Mouse (Mus musculus) CH12.LX (cell line): ENCODE data around the gene Cyp4f14. TPM values are rescaled to one million over a fixed set of nuclear protein-coding genes. Genes with fewer than 3 reads are reported as not detected.

Experiments
- polyA plus RNA-seq: library from polyadenylated mRNA; unstranded; fragments of >175 nt; gene quantifications from 2 replicates; pipeline ENCODE4 v1.2.1, GENCODE M21; 2012; ENCODE audit warnings: low read depth; ENCODE audit not compliant: insufficient read length
- total RNA-seq, 2 experiments: library from RNA; depleted of rRNA; stranded (reverse); fragments of 300-350 nt in 1 of 2; fragments of >200 nt in 1 of 2; gene quantifications; 2 replicates each; pipeline ENCODE4 v1.2.3; 2012 to 2014

The Cyp4f14 gene
- total and polyA plus RNA-seq, 3 experiments: not detected

Other genes with a start within 250 kb of the Cyp4f14 start
- not detected in 2 replicates for gene Cyp4f15, start 231.7 kb downstream of the Cyp4f14 start, total RNA-seq (2012; rRNA removed)
- not detected in 2 replicates for gene Cyp4f15, start 231.7 kb downstream of the Cyp4f14 start, total RNA-seq (2014; rRNA removed)
- not detected in 2 replicates for gene Cyp4f15, start 231.7 kb downstream of the Cyp4f14 start, polyA plus RNA-seq
- 9.8 and 11.3 TPM in 2 replicates for gene Zfp871, start 129.1 kb downstream of the Cyp4f14 start, total RNA-seq (2012; rRNA removed)
- gene Zfp871, start 129.1 kb downstream of the Cyp4f14 start, total RNA-seq (2014; rRNA removed): 9.0 and 9.3 TPM in 2 replicates
- 10.6 and 13.4 TPM in 2 replicates for gene Zfp871, start 129.1 kb downstream of the Cyp4f14 start, polyA plus RNA-seq
- 1.1 and 1.7 TPM in 2 replicates for gene Zfp811, start 107.4 kb downstream of the Cyp4f14 start, total RNA-seq (2012; rRNA removed)
- gene Zfp811, start 107.4 kb downstream of the Cyp4f14 start, total RNA-seq (2014; rRNA removed): 5.0 and 6.6 TPM in 2 replicates
- gene Zfp811, start 107.4 kb downstream of the Cyp4f14 start, polyA plus RNA-seq: 3.4 and 4.1 TPM in 2 replicates
- 4.7 and 6.2 TPM in 2 replicates for gene Zfp799, start 87.1 kb downstream of the Cyp4f14 start, total RNA-seq (2012; rRNA removed)
- 6.5 and 9.0 TPM in 2 replicates for gene Zfp799, start 87.1 kb downstream of the Cyp4f14 start, total RNA-seq (2014; rRNA removed)
- gene Zfp799, start 87.1 kb downstream of the Cyp4f14 start, polyA plus RNA-seq: 9.4 and 9.5 TPM in 2 replicates
- gene Zfp870, start 25.7 kb downstream of the Cyp4f14 start, total RNA-seq (2012; rRNA removed): 3.4 and 3.5 TPM in 2 replicates
- gene Zfp870, start 25.7 kb downstream of the Cyp4f14 start, total RNA-seq (2014; rRNA removed): 5.8 and 6.4 TPM in 2 replicates
- 8.6 and 10.4 TPM in 2 replicates for gene Zfp870, start 25.7 kb downstream of the Cyp4f14 start, polyA plus RNA-seq
- 13.1 and 18.6 TPM in 2 replicates for gene Cyp4f13, start 30.1 kb upstream of the Cyp4f14 start, total RNA-seq (2012; rRNA removed)
- 9.7 and 11.9 TPM in 2 replicates for gene Cyp4f13, start 30.1 kb upstream of the Cyp4f14 start, total RNA-seq (2014; rRNA removed)
- 12.2 and 18.5 TPM in 2 replicates for gene Cyp4f13, start 30.1 kb upstream of the Cyp4f14 start, polyA plus RNA-seq
- 9.7 and 12.9 TPM in 2 replicates for gene Zfp472, start 48.5 kb upstream of the Cyp4f14 start, total RNA-seq (2012; rRNA removed)
- gene Zfp472, start 48.5 kb upstream of the Cyp4f14 start, total RNA-seq (2014; rRNA removed): 27.8 and 31.5 TPM in 2 replicates
- gene Zfp472, start 48.5 kb upstream of the Cyp4f14 start, polyA plus RNA-seq: 12.4 and 13.6 TPM in 2 replicates
- 4.2 and 4.5 TPM in 2 replicates for gene Zfp952, start 75.8 kb upstream of the Cyp4f14 start, total RNA-seq (2012; rRNA removed)
- gene Zfp952, start 75.8 kb upstream of the Cyp4f14 start, total RNA-seq (2014; rRNA removed): 5.7 TPM in 2 replicates
- 4.3 and 5.5 TPM in 2 replicates for gene Zfp952, start 75.8 kb upstream of the Cyp4f14 start, polyA plus RNA-seq
- 3.1 and 3.2 TPM in 2 replicates for gene Zfp763, start 116.1 kb upstream of the Cyp4f14 start, total RNA-seq (2012; rRNA removed)
- gene Zfp763, start 116.1 kb upstream of the Cyp4f14 start, total RNA-seq (2014; rRNA removed): 5.7 and 6.0 TPM in 2 replicates
- 2.9 and 3.7 TPM in 2 replicates for gene Zfp763, start 116.1 kb upstream of the Cyp4f14 start, polyA plus RNA-seq
- gene 4921501E09Rik, start 150.7 kb upstream of the Cyp4f14 start, total RNA-seq (2012; rRNA removed): not detected in 2 replicates
- not detected in 2 replicates for gene 4921501E09Rik, start 150.7 kb upstream of the Cyp4f14 start, total RNA-seq (2014; rRNA removed)
- gene 4921501E09Rik, start 150.7 kb upstream of the Cyp4f14 start, polyA plus RNA-seq: not detected in 2 replicates
- 3.5 and 4.1 TPM in 2 replicates for gene Zfp563, start 172.0 kb upstream of the Cyp4f14 start, total RNA-seq (2012; rRNA removed)
- 4.1 and 4.5 TPM in 2 replicates for gene Zfp563, start 172.0 kb upstream of the Cyp4f14 start, total RNA-seq (2014; rRNA removed)
- gene Zfp563, start 172.0 kb upstream of the Cyp4f14 start, polyA plus RNA-seq: 1.9 and 3.7 TPM in 2 replicates
- gene Morc2b, start 222.3 kb upstream of the Cyp4f14 start, total RNA-seq (2012; rRNA removed): not detected in 2 replicates
- gene Morc2b, start 222.3 kb upstream of the Cyp4f14 start, total RNA-seq (2014; rRNA removed): not detected in 2 replicates
- not detected in 2 replicates for gene Morc2b, start 222.3 kb upstream of the Cyp4f14 start, polyA plus RNA-seq